Mouse (Mus musculus) lung, embryonic 15.5 days (tissue): Measurements from ENCODE around the gene Ess2. TPM values are rescaled to one million over a fixed set of nuclear protein-coding genes. Genes with fewer than 3 reads are reported as not detected.
"Not testable (repeated sequence)": the region's sequence is repeated elsewhere in the genome, so short reads cannot be mapped to it uniquely, and the experiment has no call there.

Source experiments
- ATAC-seq: fragments of 200-750 bp; cut with Nextera tagmentation; 2 replicates; pipeline ENCODE4 v1.8.0; 2017; ENCODE audit warnings: moderate number of reproducible peaks, borderline replicate concordance; ENCODE audit not compliant: low FRiP score, low TSS enrichment; ENCODE audit errors: extremely low read depth
- H3K27ac ChIP-seq: fragments of 300-500 bp; sonication (generic); 2 replicates; pipeline ENCODE4 v1.5.1; 2015; ENCODE audit warnings: moderate library complexity, mild to moderate bottlenecking, inconsistent platforms
- H3K27me3 ChIP-seq: fragments of 300-500 bp; sonication (generic); 2 replicates; pipeline ENCODE4 v1.6.1; 2015; ENCODE audit warnings: inconsistent platforms
- H3K36me3 ChIP-seq: fragments of 300-500 bp; sonication (generic); 2 replicates; pipeline ENCODE4 v1.6.1; 2015; ENCODE audit warnings: inconsistent platforms
- H3K4me1 ChIP-seq: fragments of 300-500 bp; sonication (generic); 2 replicates; pipeline ENCODE4 v1.6.1; 2015; ENCODE audit warnings: inconsistent platforms
- H3K4me2 ChIP-seq: fragments of 300-500 bp; sonication (generic); 2 replicates; pipeline ENCODE4 v1.6.1; 2015; ENCODE audit warnings: inconsistent platforms, mild to moderate bottlenecking, moderate library complexity
- H3K4me3 ChIP-seq: fragments of 300-500 bp; sonication (generic); 2 replicates; pipeline ENCODE4 v1.5.1; 2015; ENCODE audit warnings: mild to moderate bottlenecking, inconsistent platforms
- H3K9ac ChIP-seq: fragments of 300-500 bp; sonication (generic); 2 replicates; pipeline ENCODE4 v1.6.1; 2015; ENCODE audit warnings: inconsistent platforms
- H3K9me3 ChIP-seq: fragments of 300-500 bp; sonication (generic); 2 replicates; pipeline ENCODE4 v1.6.1; 2016; ENCODE audit warnings: inconsistent platforms
- WGBS: fragments of 180-500 bp; shearing (Covaris S2); methylation state at CpG from one replicate; pipeline ENCODE4 v1.1.7; 2015; 5-methylcytosine and 5-hydroxymethylcytosine counted together
- polyA plus RNA-seq: library from polyadenylated mRNA; unstranded; fragments of >200 nt; fragmentation: Nextera tagmentation; extraction: Ambion mirVana; gene quantifications from 2 replicates; pipeline ENCODE4 v1.2.1, GENCODE M21; 2015

Ess2 gene
- 43.5 and 43.9 TPM in 2 replicates for polyA plus RNA-seq

- peak; percentile 94 for ATAC-seq
- Histone ChIP-seq H3K4me1 (peaks cover 18% of the 10 kb centered on the region), H3K36me3 (peaks cover 33% of the 10 kb centered on the region), H3K9me3 (no peaks in the 10 kb centered on the region), H3K4me3 (peak within 1 kb of the TSS; percentile 92), H3K9ac (peak within 1 kb of the TSS; percentile 74), H3K4me2 (peak within 1 kb of the TSS; percentile 84), H3K27me3 (peaks cover 46% of the 10 kb centered on the region), H3K27ac (peak within 1 kb of the TSS; percentile 49; the same call in 1 of the 2 replicates)
- WGBS: under 1% methylated on average over 35 of the region's 35 CpGs
Observed at GRCm38 (mm10) chr16:17911052-17911595, at the start of gene Ess2. Ess2 (minus strand) TSS chr16:17911348.

- whole genome bisulfite sequencing: 95% methylated on average over 17 of the region's 17 CpGs
Observed at GRCm38 (mm10) chr16:17956052-17956638, 45.0 kb upstream of the Ess2 start.

GRCm38 (mm10) chr16:17951618-17952017 is 40.5 kb upstream of the Ess2 start:
- Histone ChIP-seq H3K4me3 (no peak overlapping the region), H3K4me1 (no peaks in the 10 kb centered on the region), H3K36me3 (no peaks in the 10 kb centered on the region), H3K27ac (no peak overlapping the region), H3K9ac (no peak overlapping the region), H3K27me3 (no peaks in the 10 kb centered on the region), H3K9me3 (no peaks in the 10 kb centered on the region), H3K4me2 (no peak overlapping the region)
- WGBS: 83% methylated on average over 4 of the region's 4 CpGs
- ATAC-seq: no peak; the same call in 1 of the 2 replicates

More at GRCm38 (mm10) chr16:17956052-17956638, 45.0 kb upstream of the Ess2 start:
- H3K4me1 ChIP-seq, H3K4me2 ChIP-seq, H3K4me3 ChIP-seq, H3K36me3 ChIP-seq, ATAC-seq, H3K9me3 ChIP-seq, H3K9ac ChIP-seq, H3K27ac ChIP-seq, H3K27me3 ChIP-seq: not testable (repeated sequence)

GRCm38 (mm10) chr16:17950068-17950467 is 38.9 kb upstream of the Ess2 start:
- Histone ChIP-seq H3K4me3 (no peak overlapping the region), H3K9ac (no peak overlapping the region), H3K27ac (no peak overlapping the region), H3K9me3 (no peaks in the 10 kb centered on the region), H3K4me2 (no peak overlapping the region), H3K27me3 (no peaks in the 10 kb centered on the region), H3K4me1 (no peaks in the 10 kb centered on the region), H3K36me3 (no peaks in the 10 kb centered on the region)
- WGBS: 48% methylated on average over 4 of the region's 4 CpGs
- no peak for ATAC-seq

GRCm38 (mm10) chr16:17949421-17949877 is 38.3 kb upstream of the Ess2 start:
- no peak overlapping the region for H3K4me3 ChIP-seq
- WGBS: 55% methylated on average over 2 of the region's 2 CpGs
- no peak for ATAC-seq

GRCm38 (mm10) chr16:17945081-17945831 is 34.1 kb upstream of the Ess2 start:
- H3K9ac ChIP-seq: no peak overlapping the region
- H3K9me3 ChIP-seq: no peaks in the 10 kb centered on the region
- no peak overlapping the region for H3K4me3 ChIP-seq
- H3K36me3 ChIP-seq: no peaks in the 10 kb centered on the region
- H3K4me1 ChIP-seq: no peaks in the 10 kb centered on the region
- 33% methylated on average over 7 of the region's 7 CpGs for WGBS
- H3K27me3 ChIP-seq: no peaks in the 10 kb centered on the region
- ATAC-seq: peak; percentile 42; the same call in 1 of the 2 replicates
- no peak overlapping the region for H3K27ac ChIP-seq
- no peak overlapping the region; the same call in 1 of the 2 replicates for H3K4me2 ChIP-seq

More at GRCm38 (mm10) chr16:17949421-17949877, 38.3 kb upstream of the Ess2 start:
- Histone ChIP-seq H3K36me3 (no peaks in the 10 kb centered on the region), H3K4me2 (no peak overlapping the region), H3K27me3 (no peaks in the 10 kb centered on the region), H3K27ac (no peak overlapping the region), H3K4me1 (no peaks in the 10 kb centered on the region), H3K9ac (no peak overlapping the region), H3K9me3 (no peaks in the 10 kb centered on the region)

- Histone ChIP-seq H3K4me1 (peaks cover 9% of the 10 kb centered on the region), H3K36me3 (no peaks in the 10 kb centered on the region), H3K9ac (no peak overlapping the region), H3K9me3 (no peaks in the 10 kb centered on the region), H3K27me3 (no peaks in the 10 kb centered on the region), H3K4me3 (no peak overlapping the region), H3K4me2 (no peak overlapping the region), H3K27ac (no peak overlapping the region)
- WGBS: 57% methylated on average over 8 of the region's 8 CpGs
- no peak for ATAC-seq
Observed at GRCm38 (mm10) chr16:17943466-17943865, 32.3 kb upstream of the Ess2 start.

GRCm38 (mm10) chr16:17939255-17939751 is 28.2 kb upstream of the Ess2 start:
- WGBS: 19% methylated on average over 9 of the region's 9 CpGs
- H3K9ac ChIP-seq: no peak overlapping the region
- ATAC-seq: peak; percentile 58; the same call in 1 of the 2 replicates

GRCm38 (mm10) chr16:17938821-17939220 is 27.7 kb upstream of the Ess2 start:
- Histone ChIP-seq H3K9me3 (no peaks in the 10 kb centered on the region), H3K4me1 (peaks cover 11% of the 10 kb centered on the region), H3K27ac (peak overlapping the region; percentile 54), H3K9ac (no peak overlapping the region), H3K36me3 (no peaks in the 10 kb centered on the region), H3K27me3 (no peaks in the 10 kb centered on the region; the same call in 1 of the 2 replicates), H3K4me3 (no peak overlapping the region), H3K4me2 (0 out of 2 replicates have a peak overlapping the region, but pooled peaks have one; percentile 0)
- 9% methylated on average over 7 of the region's 7 CpGs for WGBS
- ATAC-seq: peak; percentile 77; the same call in 1 of the 2 replicates

More at GRCm38 (mm10) chr16:17939255-17939751, 28.2 kb upstream of the Ess2 start:
- no peak overlapping the region for H3K4me3 ChIP-seq
- peaks cover 11% of the 10 kb centered on the region for H3K4me1 ChIP-seq
- no peaks in the 10 kb centered on the region for H3K36me3 ChIP-seq
- H3K9me3 ChIP-seq: no peaks in the 10 kb centered on the region
- H3K4me2 ChIP-seq: 0 out of 2 replicates have a peak overlapping the region, but pooled peaks have one; percentile 0
- H3K27ac ChIP-seq: peak overlapping the region; percentile 54
- no peaks in the 10 kb centered on the region; the same call in 1 of the 2 replicates for H3K27me3 ChIP-seq

GRCm38 (mm10) chr16:17938187-17938586 is 27.0 kb upstream of the Ess2 start:
- no peak for ATAC-seq
- 61% methylated on average over 7 of the region's 7 CpGs for WGBS
- Histone ChIP-seq H3K36me3 (no peaks in the 10 kb centered on the region), H3K4me2 (no peak overlapping the region), H3K4me3 (no peak overlapping the region), H3K27ac (no peak overlapping the region), H3K4me1 (peaks cover 11% of the 10 kb centered on the region), H3K9ac (no peak overlapping the region), H3K27me3 (no peaks in the 10 kb centered on the region; the same call in 1 of the 2 replicates), H3K9me3 (no peaks in the 10 kb centered on the region)

GRCm38 (mm10) chr16:17936776-17937175 is 25.6 kb upstream of the Ess2 start:
- no peak overlapping the region for H3K27ac ChIP-seq
- H3K9ac ChIP-seq: no peak overlapping the region
- no peaks in the 10 kb centered on the region for H3K36me3 ChIP-seq
- H3K4me3 ChIP-seq: no peak overlapping the region
- no peak overlapping the region for H3K4me2 ChIP-seq
- H3K4me1 ChIP-seq: peaks cover 11% of the 10 kb centered on the region
- WGBS: 69% methylated on average over 10 of the region's 10 CpGs
- no peaks in the 10 kb centered on the region for H3K9me3 ChIP-seq
- no peak for ATAC-seq
- H3K27me3 ChIP-seq: no peaks in the 10 kb centered on the region; the same call in 1 of the 2 replicates
